Mouse (Mus musculus): ENCODE results near the gene Ap3s2. TPM values are rescaled to one million over a fixed set of nuclear protein-coding genes. Genes with fewer than 3 reads are reported as not detected.
A peak's percentile ranks its signal among the peaks of the same experiment; 100 is the strongest.

The Ap3s2 gene
- polyA plus RNA-seq, 1 experiment from 2014 or later: 11.8 TPM

DNA sequence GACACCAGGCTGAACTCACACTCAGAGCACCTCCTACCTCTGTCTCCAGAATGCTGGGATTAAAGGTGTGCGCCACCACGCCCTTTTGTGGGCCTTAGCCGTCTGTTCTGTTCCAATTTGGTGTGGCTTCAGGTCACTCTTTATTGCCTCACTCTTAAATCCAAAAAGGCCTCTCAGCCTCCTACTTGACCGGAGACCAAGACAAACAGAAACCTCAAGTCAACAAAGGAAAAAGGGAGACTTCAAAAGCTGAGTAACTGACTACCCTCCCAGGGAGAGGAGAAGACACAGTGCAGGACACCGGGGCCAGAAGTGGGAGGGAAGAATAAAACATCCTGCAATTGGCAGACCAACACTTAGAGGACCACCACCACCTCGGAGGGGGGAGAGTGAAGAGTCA is 89.3 kb downstream of the Ap3s2 start:
- H3K36me3 ChIP-seq (ENCODE audit: insufficient read depth, low read length): no peaks in the 10 kb centered on the region
- no peaks in the 10 kb centered on the region for H3K4me1 ChIP-seq (ENCODE audit: insufficient read depth, low read depth, low read length)
- peak; percentile 80 for DNase-seq (ENCODE audit: low spot score)
- no peak overlapping the region for H3K4me3 ChIP-seq (ENCODE audit: low read depth, low read length)
- no peak overlapping the region for H3K9ac ChIP-seq (replicated peaks; ENCODE audit: low read depth)
- H3K27ac ChIP-seq (ENCODE audit: low read length): peak overlapping the region; percentile 74
- no peaks in the 10 kb centered on the region for H3K27me3 ChIP-seq (replicated peaks; ENCODE audit: insufficient read depth, low read length)
- H3K9me3 ChIP-seq (ENCODE audit: low read length): no peaks in the 10 kb centered on the region
- TF ChIP-seq EP300 (IDR thresholded peaks at IDR 0.05) (peak; percentile 63), CTCF (IDR thresholded peaks at IDR 0.05) (no peak)
- no peak overlapping the region for H3K4me2 ChIP-seq (replicated peaks; ENCODE audit: low read depth, low read length)
- peak; percentile 86 for ATAC-seq
- WGBS: 41% methylated on average over 6 of the region's 6 CpGs

GRCm38 (mm10) chr7:79828341-79828740 is 92.1 kb downstream of the Ap3s2 start:
- no peak for DNase-seq (ENCODE audit: low spot score)
- TF ChIP-seq EP300 (IDR thresholded peaks at IDR 0.05): no peak
- no peak for TF ChIP-seq CTCF (IDR thresholded peaks at IDR 0.05)
- Histone ChIP-seq H3K4me3 (ENCODE audit: low read depth, low read length) (no peak overlapping the region), H3K4me1 (ENCODE audit: insufficient read depth, low read depth, low read length) (no peaks in the 10 kb centered on the region), H3K4me2 (replicated peaks; ENCODE audit: low read depth, low read length) (no peak overlapping the region), H3K9ac (replicated peaks; ENCODE audit: low read depth) (no peak overlapping the region), H3K27me3 (replicated peaks; ENCODE audit: insufficient read depth, low read length) (no peaks in the 10 kb centered on the region), H3K27ac (ENCODE audit: low read length) (no peak overlapping the region), H3K9me3 (ENCODE audit: low read length) (no peaks in the 10 kb centered on the region), H3K36me3 (ENCODE audit: insufficient read depth, low read length) (no peaks in the 10 kb centered on the region)
- ATAC-seq: no peak
- WGBS: 70% methylated on average over 3 of the region's 3 CpGs

Small RNA genes lying within 50 kb of the gene (microRNA-seq; reads per million reads assigned to microRNA genes)
- not detected for gene Gm24541

Other genes with a start within 250 kb of the Ap3s2 start
- gene Kif7, start 204.9 kb downstream of the Ap3s2 start, polyA plus RNA-seq (2015; fragmentation: Nextera tagmentation; extraction: Ambion mirVana): 1.6 and 1.7 TPM in 2 replicates
- gene Plin1, start 187.7 kb downstream of the Ap3s2 start, polyA plus RNA-seq (2015; fragmentation: Nextera tagmentation; extraction: Ambion mirVana): 0.45 and 0.60 TPM in 2 replicates
- gene Pex11a, start 177.5 kb downstream of the Ap3s2 start, polyA plus RNA-seq (2015; fragmentation: Nextera tagmentation; extraction: Ambion mirVana): 17.8 and 23.9 TPM in 2 replicates
- 1.6 and 2.0 TPM in 2 replicates for gene Wdr93, start 177.5 kb downstream of the Ap3s2 start, polyA plus RNA-seq (2015; fragmentation: Nextera tagmentation; extraction: Ambion mirVana)
- gene Mesp1, start 126.9 kb downstream of the Ap3s2 start, polyA plus RNA-seq (2015; fragmentation: Nextera tagmentation; extraction: Ambion mirVana): 0.11 and 0.21 TPM in 2 replicates
- 0.92 and 0.99 TPM in 2 replicates for gene Mesp2, start 109.9 kb downstream of the Ap3s2 start, polyA plus RNA-seq (2015; fragmentation: Nextera tagmentation; extraction: Ambion mirVana)
- 11.6 TPM in 2 replicates for gene Anpep, start 59.6 kb downstream of the Ap3s2 start, polyA plus RNA-seq (2015; fragmentation: Nextera tagmentation; extraction: Ambion mirVana)
- gene Arpin, start 14.7 kb upstream of the Ap3s2 start, polyA plus RNA-seq (2015; fragmentation: Nextera tagmentation; extraction: Ambion mirVana): 22.6 and 25.1 TPM in 2 replicates
- 11.1 and 12.9 TPM in 2 replicates for gene Zfp710, start 104.2 kb upstream of the Ap3s2 start, polyA plus RNA-seq (2015; fragmentation: Nextera tagmentation; extraction: Ambion mirVana)
- gene Idh2, start 194.7 kb upstream of the Ap3s2 start, polyA plus RNA-seq (2015; fragmentation: Nextera tagmentation; extraction: Ambion mirVana): 296 and 298 TPM in 2 replicates

All from lung, postnatal 0 days (tissue).